Comparison of ENCODE assay signal across 32 mouse cellular contexts in genomic region chr9:59457671-59458070, GRCm38 (mm10).
"Had no signal": no experiment of that assay in that cellular context is flagged by ENCODE, and none has a peak within 500 bp of the region (broad histone marks: within the 10 kb centered on the region; RNA-seq: fewer than 3 reads in every experiment).

No protein-coding gene starts in this region.

- H3K36me3 ChIP-seq: lung, embryonic 15.5 days; midbrain, embryonic 13.5 days; midbrain, embryonic 15.5 days; neural tube, embryonic 12.5 days had no signal

- H3K27me3 ChIP-seq: limb, embryonic 12.5 days; limb, embryonic 13.5 days; limb, embryonic 15.5 days; liver, embryonic 12.5 days; liver, embryonic 13.5 days; liver, embryonic 15.5 days; lung, embryonic 15.5 days; megakaryocyte, embryonic 14.5 days; midbrain, embryonic 12.5 days; midbrain, embryonic 13.5 days; midbrain, embryonic 15.5 days; neural tube, embryonic 12.5 days had no signal

- DNase-seq: left cerebral cortex, postnatal 4 days; liver; liver, embryonic 13.5 days; lung, adult 18-20 months; lung, adult 2 months; lung, embryonic 14.5 days; lung, postnatal 10 days; lung, postnatal 14 days; lung, postnatal 36 days; lung, postnatal 4 days; midbrain, embryonic 14.5 days had no signal

- ATAC-seq: liver, embryonic 12.5 days; lung, postnatal 0 days; midbrain, embryonic 13.5 days; midbrain, embryonic 15.5 days; midbrain, embryonic 16.5 days had no signal

- H3K4me1 ChIP-seq: lung, embryonic 15.5 days; midbrain, embryonic 10.5 days; midbrain, embryonic 12.5 days had no signal

- H3K4me3 ChIP-seq: left cerebral cortex, adult 2 months; limb, embryonic 10.5 days; limb, embryonic 12.5 days; limb, embryonic 13.5 days; limb, embryonic 15.5 days; liver, embryonic 12.5 days; liver, embryonic 13.5 days; liver, embryonic 15.5 days; lung, embryonic 15.5 days; megakaryocyte, embryonic 14.5 days; midbrain, embryonic 10.5 days; midbrain, embryonic 12.5 days; midbrain, embryonic 13.5 days; midbrain, embryonic 15.5 days; myocyte; neural tube, embryonic 12.5 days had no signal

- H3K9ac ChIP-seq: limb, embryonic 12.5 days; limb, embryonic 13.5 days; limb, embryonic 15.5 days; liver, embryonic 12.5 days; liver, embryonic 13.5 days; liver, embryonic 14.5 days; liver, embryonic 15.5 days; lung, embryonic 14.5 days; lung, embryonic 15.5 days; midbrain, embryonic 12.5 days; midbrain, embryonic 13.5 days; midbrain, embryonic 15.5 days; neural tube, embryonic 12.5 days had no signal

- H3K9me3 ChIP-seq: limb, embryonic 10.5 days; limb, embryonic 12.5 days; limb, embryonic 13.5 days; limb, embryonic 15.5 days; liver, embryonic 12.5 days; liver, embryonic 13.5 days; liver, embryonic 15.5 days; lung, embryonic 15.5 days; megakaryocyte, embryonic 14.5 days; midbrain, embryonic 10.5 days; midbrain, embryonic 12.5 days; midbrain, embryonic 13.5 days; midbrain, embryonic 15.5 days; neural tube, embryonic 12.5 days had no signal

- H3K27ac ChIP-seq: left cerebral cortex, adult 2 months; limb, embryonic 10.5 days; limb, embryonic 12.5 days; limb, embryonic 13.5 days; limb, embryonic 15.5 days; liver, embryonic 12.5 days; liver, embryonic 13.5 days; liver, embryonic 14.5 days; liver, embryonic 15.5 days; lung, embryonic 15.5 days; macrophage; midbrain, embryonic 10.5 days; midbrain, embryonic 12.5 days; midbrain, embryonic 13.5 days; midbrain, embryonic 15.5 days; neural tube, embryonic 12.5 days had no signal

- H3K4me2 ChIP-seq: limb, embryonic 12.5 days; limb, embryonic 13.5 days; limb, embryonic 15.5 days; liver, embryonic 11.5 days; liver, embryonic 12.5 days; liver, embryonic 13.5 days; liver, embryonic 15.5 days; lung, embryonic 14.5 days; lung, embryonic 15.5 days; midbrain, embryonic 11.5 days; midbrain, embryonic 12.5 days; midbrain, embryonic 13.5 days; midbrain, embryonic 15.5 days; neural tube, embryonic 12.5 days had no signal
